Mouse (Mus musculus) megakaryocyte progenitor cell, adult 5-6 weeks (primary cell): ENCODE data around the gene Hacl1. TPM values are rescaled to one million over a fixed set of nuclear protein-coding genes. Genes with fewer than 3 reads are reported as not detected.

ENCODE experiments used
- total RNA-seq, 2 experiments: library from RNA; stranded (forward) in 1 of 2; stranded (reverse) in 1 of 2; fragments of 157-497, 149-512 nt in 1 of 2; fragments of 200-1000 nt in 1 of 2; gene quantifications; 2 replicates each; pipeline versions ENCODE4 v1.2.3 to v1.2.4; 2015 to 2017

Gene Hacl1
- total RNA-seq, 2 experiments from 2014 or later, result 18.9 to 34.8 TPM

Other genes with a start within 250 kb of the Hacl1 start
- 4.5 and 6.2 TPM in 2 replicates for gene Sh3bp5, start 205.2 kb downstream of the Hacl1 start, total RNA-seq (2015)
- gene Sh3bp5, start 205.2 kb downstream of the Hacl1 start, total RNA-seq (2017), result 3.6 and 5.2 TPM in 2 replicates
- gene Eaf1, start 146.9 kb downstream of the Hacl1 start, total RNA-seq (2015), result 28.3 and 30.7 TPM in 2 replicates
- 25.3 and 34.4 TPM in 2 replicates for gene Eaf1, start 146.9 kb downstream of the Hacl1 start, total RNA-seq (2017)
- 45.4 and 47.6 TPM in 2 replicates for gene Mettl6, start 146.2 kb downstream of the Hacl1 start, total RNA-seq (2015)
- gene Mettl6, start 146.2 kb downstream of the Hacl1 start, total RNA-seq (2017), result 85.2 and 126 TPM in 2 replicates
- not detected in 2 replicates for gene Colq, start 49.9 kb downstream of the Hacl1 start, total RNA-seq (2015)
- gene Colq, start 49.9 kb downstream of the Hacl1 start, total RNA-seq (2017), result 0.37 TPM in 1 of 2 replicates, not detected in the other
- not detected in 2 replicates for gene Gm49387, start 408 bp downstream of the Hacl1 start, total RNA-seq (2015)
- not detected in 2 replicates for gene Gm49387, start 408 bp downstream of the Hacl1 start, total RNA-seq (2017)
- gene Btd, start 258 bp downstream of the Hacl1 start, total RNA-seq (2015), result 14.7 and 15.6 TPM in 2 replicates
- gene Btd, start 258 bp downstream of the Hacl1 start, total RNA-seq (2017), result 8.1 and 14.3 TPM in 2 replicates
- gene Ankrd28, start 189.4 kb upstream of the Hacl1 start, total RNA-seq (2015), result 131 and 140 TPM in 2 replicates
- 186 and 238 TPM in 2 replicates for gene Ankrd28, start 189.4 kb upstream of the Hacl1 start, total RNA-seq (2017)